Mouse (Mus musculus) spleen, adult 12 weeks (tissue): ENCODE measurements around the gene Ndufs2.
A peak's percentile ranks its signal among the peaks of the same experiment; 100 is the strongest.

Experiments
- DNase-seq: peaks from one replicate; pipeline ENCODE4 v3.0.0; 2022; ENCODE audit warnings: low spot score

Ndufs2 gene

GRCm38 (mm10) chr1:171250680-171251593 lies at the start of gene Ndufs2:
TSS of gene Ndufs2 (minus strand) at chr1:171251388.
- DNase-seq: no peak

- DNase-seq: no peak
Observed at GRCm38 (mm10) chr1:171298226-171298625, 47.0 kb upstream of the Ndufs2 start.

DNA sequence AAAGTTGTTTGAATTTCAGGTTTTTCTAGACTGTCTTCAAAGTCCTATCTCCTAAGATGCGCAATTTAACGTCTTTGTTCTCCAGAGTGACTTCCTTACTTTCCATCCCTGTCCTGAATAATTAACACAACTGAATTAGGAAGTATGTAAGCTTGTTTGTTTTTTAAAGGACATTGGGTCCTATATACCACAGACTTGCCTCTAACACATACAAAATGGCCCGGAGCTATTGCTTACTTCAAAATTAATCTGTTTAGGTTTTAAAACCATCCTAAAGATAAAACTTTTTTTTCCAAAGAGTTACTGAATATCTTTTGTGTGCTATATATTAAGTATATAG lies 43.8 kb upstream of the Ndufs2 start:
- DNase-seq: no peak

GRCm38 (mm10) chr1:171294298-171295062 lies 43.3 kb upstream of the Ndufs2 start, which contains the start of gene Ufc1:
TSS of gene Ufc1 (minus strand) at chr1:171295024.
- DNase-seq: peak; percentile 77

- no peak for DNase-seq
Observed at GRCm38 (mm10) chr1:171293906-171294297, 42.7 kb upstream of the Ndufs2 start.

GRCm38 (mm10) chr1:171293351-171293750 lies 42.2 kb upstream of the Ndufs2 start:
- DNase-seq: no peak

GRCm38 (mm10) chr1:171288328-171288727 lies 37.1 kb upstream of the Ndufs2 start:
- DNase-seq: no peak

DNA sequence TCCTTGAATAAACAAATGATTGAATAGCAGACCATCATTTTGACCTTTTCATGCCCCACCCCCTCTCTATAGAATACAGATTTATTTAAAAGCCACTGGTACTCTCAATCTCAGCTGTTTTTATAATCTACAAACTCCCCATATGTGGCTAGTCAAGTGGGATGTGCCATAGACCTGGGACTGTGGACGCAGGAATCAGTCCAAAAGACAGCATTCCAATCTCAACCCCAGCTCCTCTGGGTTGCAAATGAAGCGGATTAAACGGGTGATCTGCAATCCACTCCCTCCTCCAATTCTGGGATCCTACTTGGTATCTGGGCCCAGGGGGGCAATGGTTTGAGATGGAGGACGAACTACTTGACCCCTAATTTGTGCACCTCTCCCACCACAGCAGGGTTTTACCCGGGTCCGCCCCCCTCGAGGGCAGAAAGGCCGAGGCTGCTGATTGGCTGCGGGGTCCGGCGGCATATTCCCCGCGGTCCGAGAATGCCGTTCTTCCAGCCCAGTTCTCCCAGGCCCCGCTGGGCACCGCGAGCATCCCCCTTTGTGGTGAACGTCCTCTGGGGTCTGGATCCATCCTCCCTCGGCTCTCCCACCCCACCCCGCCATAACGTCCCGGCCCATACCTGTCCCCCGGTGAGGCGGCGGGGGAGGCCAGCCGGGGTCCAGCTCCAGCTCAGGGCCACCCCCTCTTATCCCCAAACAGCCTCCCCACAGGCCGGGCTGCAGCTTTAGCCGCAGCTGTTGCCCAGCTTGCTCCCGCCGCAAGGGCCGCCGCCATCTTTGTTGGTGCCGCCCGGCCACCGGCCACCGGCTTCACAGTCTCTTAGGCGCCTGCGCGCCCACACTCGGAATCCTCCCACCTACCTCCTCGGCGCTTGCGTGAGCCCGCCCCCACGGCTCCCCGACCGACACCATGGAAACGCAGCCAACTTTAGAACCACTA lies 36.2 kb upstream of the Ndufs2 start, which contains the start of gene Usp21:
Gene Usp21 (minus strand): TSS at position 856 of the 946 bp plus-strand sequence.
- peak; percentile 85 for DNase-seq

DNA sequence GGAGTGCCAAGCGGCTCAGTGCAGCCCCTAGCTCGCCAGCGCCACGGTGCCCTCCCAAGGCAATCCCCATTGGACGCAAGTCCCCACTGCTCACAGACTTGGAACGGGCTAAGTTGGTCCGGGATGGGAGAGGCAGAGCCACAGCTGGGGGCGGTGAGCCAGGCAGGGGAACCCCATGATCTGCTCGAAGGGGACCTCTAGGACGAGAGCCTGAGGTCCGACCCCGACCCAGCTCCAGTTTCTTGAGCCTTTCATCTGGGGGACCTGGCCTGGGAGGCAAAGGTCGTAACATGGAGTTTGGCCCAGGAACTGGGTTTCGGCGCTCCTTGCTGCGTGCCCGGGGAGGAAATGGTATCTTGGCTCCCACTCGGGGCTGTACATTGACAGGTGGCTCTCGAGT lies 35.3 kb upstream of the Ndufs2 start:
- DNase-seq: no peak

DNA sequence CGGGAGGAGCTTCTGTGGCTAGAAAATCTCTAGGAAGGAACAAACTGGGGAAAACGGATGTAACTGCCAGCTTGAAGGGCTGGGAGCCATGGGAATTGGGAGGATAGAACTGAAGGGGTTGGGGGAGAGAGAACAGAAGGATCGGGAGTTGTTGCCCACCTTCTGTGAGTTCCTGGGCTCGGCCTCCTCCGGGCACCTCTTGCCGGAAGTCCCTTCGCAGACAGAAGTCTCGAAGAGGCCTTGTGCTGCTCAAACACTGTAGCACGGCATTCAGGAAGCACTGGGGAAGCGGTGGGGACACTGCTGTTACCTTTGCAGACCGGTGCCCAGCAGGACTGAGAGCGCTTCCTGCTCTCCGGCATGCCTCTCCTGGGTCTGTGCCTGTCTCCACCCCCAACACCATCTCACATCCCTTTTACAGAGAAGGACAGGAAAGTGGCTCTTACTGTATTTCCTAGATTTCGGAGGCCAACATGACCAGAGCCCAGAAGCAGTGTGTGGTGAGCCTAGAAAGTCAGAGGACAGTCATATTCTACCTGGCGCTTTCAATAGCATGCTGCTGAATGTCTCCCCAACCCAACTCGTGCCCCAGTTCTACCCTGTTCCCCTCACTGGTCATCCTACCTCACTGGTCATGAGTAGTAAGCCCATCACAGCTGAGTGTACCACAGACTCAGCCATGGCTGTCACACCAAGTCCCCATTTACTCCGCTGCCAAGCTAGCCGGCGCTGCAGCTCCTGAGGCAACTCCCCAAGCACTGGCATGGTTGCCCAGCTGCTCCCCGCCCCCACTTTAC lies 34.1 kb upstream of the Ndufs2 start:
- no peak for DNase-seq

DNA sequence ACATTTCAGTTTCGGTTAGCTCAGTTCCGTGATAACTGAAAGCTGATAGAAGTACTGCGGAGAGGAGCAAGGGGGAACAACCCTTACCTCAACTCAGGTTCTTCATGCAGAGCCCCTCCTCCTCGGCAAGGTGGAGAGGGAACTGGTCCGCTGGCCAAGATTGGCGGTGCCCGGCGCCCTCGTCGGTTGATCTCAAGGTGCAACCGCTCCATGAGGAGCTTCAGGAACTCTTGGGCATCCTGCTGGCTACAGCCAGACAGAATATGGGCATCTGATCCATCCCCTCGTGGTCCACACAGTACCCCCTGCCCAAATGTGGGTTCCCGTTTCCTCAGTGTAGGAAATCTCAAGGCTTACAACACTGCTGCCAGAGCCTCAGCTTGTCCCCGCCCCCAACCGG lies 33.3 kb upstream of the Ndufs2 start:
- DNase-seq: no peak

DNA sequence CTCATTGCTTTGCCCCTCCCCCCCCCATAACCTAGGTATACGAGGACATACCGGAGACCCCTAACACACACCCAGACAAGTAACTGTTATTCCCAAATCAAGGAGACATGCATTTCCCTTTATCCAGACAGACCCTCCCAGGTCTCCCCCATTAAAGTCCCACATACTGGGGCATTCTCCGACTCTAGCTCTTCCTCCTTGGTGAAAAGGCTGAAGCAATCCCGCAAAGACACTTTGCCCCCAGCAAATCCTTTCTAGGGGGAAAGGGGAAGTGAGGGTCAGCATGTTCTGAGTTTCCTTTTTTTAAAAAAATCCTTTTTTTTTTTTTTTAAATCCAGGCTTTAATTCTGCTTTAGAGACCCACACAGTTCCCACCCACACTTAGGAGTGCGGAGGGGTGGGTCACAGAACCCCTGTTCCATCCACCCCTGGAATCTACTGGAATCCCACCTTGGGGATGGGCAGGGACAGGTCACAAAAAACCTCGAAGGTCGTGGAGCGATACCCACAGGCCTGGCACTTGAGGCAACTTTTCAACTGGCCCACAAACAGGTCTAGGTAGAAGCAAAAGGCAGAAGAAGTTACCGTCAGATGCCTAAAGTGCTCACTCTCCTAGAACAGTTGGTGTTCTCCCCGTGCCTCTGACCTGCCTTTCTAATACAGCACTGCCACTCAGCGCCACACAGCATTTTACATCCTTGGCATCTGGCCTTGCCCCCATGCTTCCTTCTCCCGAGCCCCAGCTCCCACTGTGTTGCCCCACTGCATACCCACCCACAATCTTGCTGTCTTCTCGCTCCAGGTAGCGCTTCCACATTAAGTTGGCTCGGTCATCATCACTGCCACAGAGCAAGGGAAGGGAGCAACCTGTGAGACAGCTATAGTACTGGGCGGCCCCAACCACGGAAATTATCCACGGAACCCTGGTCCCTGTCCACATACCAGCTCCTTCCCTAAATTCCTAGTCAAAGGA lies 32.3 kb upstream of the Ndufs2 start:
- no peak for DNase-seq

GRCm38 (mm10) chr1:171282086-171282805 lies 31.1 kb upstream of the Ndufs2 start:
- DNase-seq: no peak

DNA sequence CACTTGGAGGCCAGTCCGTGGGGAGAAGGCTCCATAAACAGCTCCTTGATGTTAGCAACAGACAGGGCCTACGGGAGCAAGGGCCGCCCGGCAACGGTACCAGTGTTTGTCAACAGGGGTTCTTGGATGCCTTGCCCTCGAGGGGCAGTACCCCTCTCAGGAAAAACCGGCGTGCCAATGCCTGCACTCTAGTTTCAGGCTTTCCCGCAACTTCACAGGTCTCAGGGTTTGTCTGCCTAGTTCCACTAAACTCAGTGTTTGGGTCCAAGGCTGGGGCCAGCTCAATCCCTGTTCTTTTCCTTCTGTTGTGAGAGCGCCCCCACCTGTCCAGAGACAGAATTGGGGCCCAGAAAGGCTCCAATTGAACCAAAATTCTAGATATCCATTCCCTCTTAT lies 30.3 kb upstream of the Ndufs2 start:
- peak; percentile 83 for DNase-seq

GRCm38 (mm10) chr1:171280916-171281527 lies 29.8 kb upstream of the Ndufs2 start, which contains the start of gene Ppox:
TSS of gene Ppox (minus strand) at chr1:171281186.
- DNase-seq: peak; percentile 93

DNA sequence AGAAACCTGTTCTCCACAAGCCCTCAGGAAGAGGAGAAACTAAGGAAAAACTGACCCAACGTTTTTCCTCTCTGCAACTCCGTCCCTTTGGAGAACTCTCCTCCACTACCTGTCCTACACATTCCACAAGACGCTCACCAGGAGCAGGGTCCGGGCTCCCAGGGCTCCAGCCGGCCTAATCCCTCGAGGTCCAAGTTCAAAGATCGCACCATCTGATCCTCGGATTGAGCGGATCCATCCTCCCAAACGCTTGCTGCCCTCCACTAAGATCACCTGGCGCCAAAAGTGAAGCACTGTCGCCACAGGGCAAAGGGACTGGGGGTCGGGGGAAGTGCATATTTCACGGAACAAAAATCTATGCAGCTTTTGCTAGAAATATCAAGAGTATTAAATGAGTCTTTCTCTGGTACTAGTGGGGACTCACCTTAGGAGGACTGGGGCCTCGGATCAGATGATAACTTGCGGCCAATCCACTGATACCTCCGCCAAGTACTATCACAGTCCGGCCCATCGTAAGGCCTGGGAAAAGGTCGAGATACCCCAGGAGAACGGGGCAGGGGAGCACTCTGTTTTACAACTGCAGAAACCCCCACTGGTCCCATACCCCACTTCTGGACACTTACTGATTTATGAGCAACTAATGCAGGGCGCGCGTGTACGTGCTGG lies 29.2 kb upstream of the Ndufs2 start:
- DNase-seq: no peak

DNA sequence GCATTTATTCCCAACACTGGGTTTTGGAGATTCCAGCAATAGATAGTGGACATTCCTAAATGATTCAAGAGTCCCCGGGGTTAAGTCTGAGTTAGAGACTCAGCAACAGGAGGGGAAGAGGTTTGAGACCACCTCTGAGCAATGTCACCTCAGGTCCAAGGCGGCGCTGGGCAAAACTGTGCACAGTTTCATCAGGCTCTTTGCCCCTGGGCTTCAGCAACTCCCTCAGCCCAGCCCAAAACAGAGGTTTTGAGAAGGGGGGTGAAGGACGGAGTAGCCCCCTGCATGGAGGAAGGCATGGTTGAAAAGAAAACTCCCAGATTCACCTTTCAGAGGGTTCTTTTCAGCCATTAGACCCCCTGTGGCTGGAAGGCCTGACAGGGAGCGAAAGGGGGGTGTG lies 28.5 kb upstream of the Ndufs2 start:
- no peak for DNase-seq
